ENCODE assay signal across 17 mouse cellular contexts in the genomic region with DNA sequence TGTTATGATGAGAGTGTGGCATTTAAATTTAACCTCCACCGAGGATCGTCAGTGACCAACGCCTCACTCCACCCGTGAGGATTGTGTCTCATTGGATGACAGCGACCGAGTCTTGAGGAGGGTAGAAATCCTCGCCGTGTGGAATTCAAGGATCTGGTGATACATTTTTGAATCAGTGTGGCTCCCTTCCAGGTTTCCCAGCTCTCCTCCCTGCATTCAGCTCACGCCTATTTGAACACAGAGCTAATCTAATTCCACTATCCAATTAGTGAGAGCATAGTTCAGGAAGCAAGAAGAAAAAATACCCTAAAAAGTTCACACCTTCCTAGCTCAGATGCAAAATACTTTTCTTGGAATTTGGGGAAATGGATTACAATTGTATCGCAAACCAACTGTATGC.
"Had no signal": no experiment of that assay in that cellular context is flagged by ENCODE, and none has a peak within 500 bp of the region (broad histone marks: within the 10 kb centered on the region; RNA-seq: fewer than 3 reads in every experiment).

No protein-coding gene starts in this region.

- H3K27ac ChIP-seq: kidney, postnatal 0 days; limb, embryonic 10.5 days; liver, embryonic 15.5 days; midbrain, embryonic 15.5 days; neural tube, embryonic 12.5 days had no signal

- H3K4me2 ChIP-seq: liver, embryonic 11.5 days; liver, embryonic 15.5 days; midbrain, embryonic 15.5 days; neural tube, embryonic 12.5 days had no signal

- H3K4me3 ChIP-seq: limb, embryonic 10.5 days; liver, embryonic 15.5 days; midbrain, embryonic 15.5 days; myocyte; neural tube, embryonic 12.5 days had no signal

- H3K9ac ChIP-seq: liver, embryonic 15.5 days; midbrain, embryonic 15.5 days; neural tube, embryonic 12.5 days had no signal

- H3K9me3 ChIP-seq: limb, embryonic 10.5 days; liver, embryonic 15.5 days; midbrain, embryonic 15.5 days; neural tube, embryonic 12.5 days had no signal

- ATAC-seq: lung, postnatal 0 days; midbrain, embryonic 15.5 days had no signal

- H3K36me3 ChIP-seq: limb, embryonic 10.5 days; liver, embryonic 15.5 days; midbrain, embryonic 15.5 days; neural tube, embryonic 12.5 days had no signal

- H3K27me3 ChIP-seq: liver, embryonic 15.5 days; midbrain, embryonic 15.5 days; neural tube, embryonic 12.5 days had no signal

- DNase-seq: kidney, adult 11 months; kidney, adult 9 months; kidney, postnatal 36 days; layer of hippocampus, adult 9-11 months; lung, adult 2 months; lung, postnatal 36 days; right cerebral cortex, adult 18-20 months; right cerebral cortex, postnatal 25 days; thymus, postnatal 14 days had no signal

- H3K4me1 ChIP-seq: limb, embryonic 10.5 days; liver, embryonic 15.5 days; midbrain, embryonic 15.5 days; neural tube, embryonic 12.5 days had no signal
